ENCODE assay signal across 9 mouse cellular contexts in the genomic region with DNA sequence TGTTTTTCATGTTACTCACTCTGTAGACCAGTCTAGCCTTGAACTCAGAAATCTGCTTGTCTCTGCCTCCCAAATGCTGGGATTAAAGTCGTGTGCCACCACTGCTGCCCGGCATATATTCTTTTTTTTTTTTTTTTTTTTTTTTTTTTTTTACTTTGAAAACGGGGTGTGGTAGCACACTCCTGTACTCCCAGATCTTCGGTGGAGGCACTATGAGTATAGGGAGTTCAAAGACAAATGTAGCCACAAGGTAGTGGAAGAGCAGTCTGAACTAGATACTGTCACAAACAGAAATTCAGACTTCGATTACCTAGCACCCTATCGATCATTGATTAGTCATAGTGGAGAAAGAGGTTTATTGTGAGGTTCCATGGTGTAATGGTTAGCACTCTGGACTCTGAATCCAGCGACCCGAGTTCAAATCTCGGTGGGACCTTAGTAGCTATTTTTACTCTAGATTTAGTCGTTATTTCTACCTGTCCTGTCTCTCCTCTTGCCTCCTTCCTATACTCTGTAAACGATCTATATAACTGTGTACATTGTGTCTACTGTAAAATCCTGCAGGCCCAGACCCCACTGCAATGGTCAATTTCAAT. TPM values are rescaled to one million over a fixed set of nuclear protein-coding genes. Genes with fewer than 3 reads are reported as not detected.
DNase-seq lines count a peak whose midpoint lies in the region; ATAC-seq lines count a peak whose summit lies in the region.
"Had no signal": no experiment of that assay in that cellular context is flagged by ENCODE, and none has a peak within 500 bp of the region (broad histone marks: within the 10 kb centered on the region; RNA-seq: fewer than 3 reads in every experiment).

No protein-coding gene starts in this region.

- no peak overlapping the region for H3K27ac ChIP-seq in forebrain, embryonic 11.5 days (ENCODE audit: low read depth, low read length)
- H3K27ac ChIP-seq in forebrain, embryonic 14.5 days (ENCODE audit: low read depth, low read length), result no peak overlapping the region
- H3K27ac ChIP-seq: neural tube, embryonic 12.5 days had no signal

- H3K4me2 ChIP-seq in forebrain, embryonic 11.5 days (ENCODE audit: low read depth, low read length, severe bottlenecking), result 0 out of 2 replicates have a peak overlapping the region, but pooled peaks have one; percentile 5
- H3K4me2 ChIP-seq in forebrain, embryonic 14.5 days (ENCODE audit: low read length), result no peak overlapping the region

- H3K27me3 ChIP-seq in forebrain, embryonic 11.5 days (ENCODE audit: control insufficient read depth, insufficient read depth, low read length), result peaks cover 7% of the 10 kb centered on the region; the same call in 1 of the 2 replicates
- peaks cover 31% of the 10 kb centered on the region for H3K27me3 ChIP-seq in forebrain, embryonic 14.5 days (replicated peaks; ENCODE audit: control insufficient read depth, insufficient read depth, low read length)
- H3K27me3 ChIP-seq in splenic B cell, adult 2 months (ENCODE audit: control insufficient read depth, insufficient read depth, low read length, poor library complexity, severe bottlenecking), result no peaks in the 10 kb centered on the region

- no peak for DNase-seq in forebrain, embryonic 11.5 days (ENCODE audit: low spot score)
- no peak for DNase-seq in forebrain, embryonic 14.5 days (ENCODE audit: low spot score)
- DNase-seq in retina, embryonic 14.5 days (ENCODE audit: low spot score), result peak; percentile 45
- DNase-seq in retina, postnatal 1 day, result no peak
- DNase-seq in induced T-regulatory cell, adult 2 months (ENCODE audit: low read depth), result peak; percentile 71
- peak; percentile 56 for DNase-seq in splenic B cell, adult 2 months (ENCODE audit: low read depth, low spot score)
- DNase-seq in right cerebral cortex, postnatal 10 days (ENCODE audit: low spot score in 2 of 2), result no peak
- no peak for DNase-seq in urinary bladder, postnatal 36 days (ENCODE audit: low spot score in 2 of 2)

- H3K4me1 ChIP-seq in forebrain, embryonic 11.5 days (replicated peaks; ENCODE audit: control insufficient read depth, insufficient read depth, low read length), result no peaks in the 10 kb centered on the region
- peaks cover 5% of the 10 kb centered on the region; the same call in 1 of the 2 replicates for H3K4me1 ChIP-seq in forebrain, embryonic 14.5 days (ENCODE audit: control insufficient read depth, insufficient read depth, low read length)

- no peak for ATAC-seq in forebrain, embryonic 11.5 days (replicated peaks; ENCODE audit: low FRiP score)
- no peak for ATAC-seq in forebrain, embryonic 14.5 days

- H3K9me3 ChIP-seq in forebrain, embryonic 11.5 days (ENCODE audit: control insufficient read depth, low read length), result no peaks in the 10 kb centered on the region
- H3K9me3 ChIP-seq in forebrain, embryonic 14.5 days (replicated peaks; ENCODE audit: control insufficient read depth, low read length), result no peaks in the 10 kb centered on the region
- H3K9me3 ChIP-seq: neural tube, embryonic 12.5 days had no signal

- no peaks in the 10 kb centered on the region for H3K36me3 ChIP-seq in forebrain, embryonic 11.5 days (ENCODE audit: control insufficient read depth, insufficient read depth, low read length)
- H3K36me3 ChIP-seq in forebrain, embryonic 14.5 days (ENCODE audit: control insufficient read depth, insufficient read depth, low read length), result no peaks in the 10 kb centered on the region
- no peaks in the 10 kb centered on the region for H3K36me3 ChIP-seq in splenic B cell, adult 2 months (ENCODE audit: control insufficient read depth, insufficient read depth, low read length, poor library complexity, severe bottlenecking)
- H3K36me3 ChIP-seq: neural tube, embryonic 12.5 days had no signal

- WGBS in forebrain, embryonic 11.5 days, result 5% methylated on average over 11 of the region's 11 CpGs
- 6% methylated on average over 11 of the region's 11 CpGs for WGBS in forebrain, embryonic 14.5 days

- H3K4me3 ChIP-seq in forebrain, embryonic 11.5 days (ENCODE audit: low read depth, low read length), result no peak overlapping the region
- no peak overlapping the region for H3K4me3 ChIP-seq in forebrain, embryonic 14.5 days (ENCODE audit: low read depth, low read length)
- H3K4me3 ChIP-seq: neural tube, embryonic 12.5 days had no signal

- H3K9ac ChIP-seq in forebrain, embryonic 11.5 days (ENCODE audit: low read length), result no peak overlapping the region
- H3K9ac ChIP-seq in forebrain, embryonic 14.5 days (ENCODE audit: low read length), result no peak overlapping the region
- H3K9ac ChIP-seq: neural tube, embryonic 12.5 days had no signal

RNA-seq across cellular contexts. Expression of a gene that starts 25.0 kb away (rescaled TPM):
- 25.9 and 27.5 TPM in 2 replicates for polyA plus RNA-seq in forebrain, embryonic 11.5 days (2014; fragmentation: Nextera tagmentation; extraction: Ambion mirVana)
- polyA plus RNA-seq in forebrain, embryonic 14.5 days (2014; fragmentation: Nextera tagmentation; extraction: Ambion mirVana), result 28.3 and 34.9 TPM in 2 replicates

Comparison
In these comparisons a context has a peak if more than half of its experiments do, and no peak if none do; other contexts are left out.
1. DNase-seq: peak in retina, embryonic 14.5 days (single experiment), induced T-regulatory cell, adult 2 months (single experiment) and splenic B cell, adult 2 months (single experiment); none in forebrain, embryonic 11.5 days (single experiment), forebrain, embryonic 14.5 days (single experiment), retina, postnatal 1 day (single experiment), right cerebral cortex, postnatal 10 days (0 of 2) and urinary bladder, postnatal 36 days (0 of 2).